ENCODE assay signal across 32 mouse cellular contexts in genomic region chr2:6157208-6157607, GRCm38 (mm10). TPM values are rescaled to one million over a fixed set of nuclear protein-coding genes. Genes with fewer than 3 reads are reported as not detected.
"Had no signal": no experiment of that assay in that cellular context is flagged by ENCODE, and none has a peak within 500 bp of the region (broad histone marks: within the 10 kb centered on the region; RNA-seq: fewer than 3 reads in every experiment).

No protein-coding gene starts in this region.

- ATAC-seq: liver, embryonic 12.5 days; liver, postnatal 0 days; lung, postnatal 0 days; midbrain, embryonic 13.5 days; midbrain, embryonic 15.5 days; midbrain, embryonic 16.5 days had no signal

- H3K27me3 ChIP-seq: limb, embryonic 12.5 days; limb, embryonic 13.5 days; limb, embryonic 15.5 days; liver, embryonic 12.5 days; liver, embryonic 13.5 days; liver, embryonic 15.5 days; lung, embryonic 15.5 days; megakaryocyte, embryonic 14.5 days; midbrain, embryonic 12.5 days; midbrain, embryonic 13.5 days; midbrain, embryonic 15.5 days; neural tube, embryonic 12.5 days had no signal

- H3K27ac ChIP-seq: limb, embryonic 10.5 days; limb, embryonic 12.5 days; limb, embryonic 13.5 days; limb, embryonic 15.5 days; liver, embryonic 12.5 days; liver, embryonic 13.5 days; liver, embryonic 14.5 days; liver, embryonic 15.5 days; lung, embryonic 15.5 days; macrophage; midbrain, embryonic 10.5 days; midbrain, embryonic 12.5 days; midbrain, embryonic 13.5 days; midbrain, embryonic 15.5 days; neural tube, embryonic 12.5 days had no signal

- H3K4me1 ChIP-seq: liver, embryonic 15.5 days; midbrain, embryonic 12.5 days; midbrain, embryonic 13.5 days; midbrain, embryonic 15.5 days had no signal

- H3K9me3 ChIP-seq: limb, embryonic 10.5 days; limb, embryonic 12.5 days; limb, embryonic 13.5 days; limb, embryonic 15.5 days; liver, embryonic 12.5 days; liver, embryonic 13.5 days; liver, embryonic 15.5 days; lung, embryonic 15.5 days; megakaryocyte, embryonic 14.5 days; midbrain, embryonic 10.5 days; midbrain, embryonic 12.5 days; midbrain, embryonic 13.5 days; midbrain, embryonic 15.5 days; neural tube, embryonic 12.5 days had no signal

- DNase-seq: left cerebral cortex, postnatal 4 days; liver; liver, embryonic 13.5 days; liver, postnatal 0 days; lung, adult 18-20 months; lung, adult 2 months; lung, embryonic 14.5 days; lung, postnatal 10 days; lung, postnatal 14 days; lung, postnatal 36 days; lung, postnatal 4 days; midbrain, embryonic 14.5 days had no signal

- H3K9ac ChIP-seq: limb, embryonic 12.5 days; limb, embryonic 13.5 days; limb, embryonic 15.5 days; liver, embryonic 12.5 days; liver, embryonic 13.5 days; liver, embryonic 14.5 days; liver, embryonic 15.5 days; liver, postnatal 0 days; lung, embryonic 14.5 days; lung, embryonic 15.5 days; midbrain, embryonic 12.5 days; midbrain, embryonic 13.5 days; midbrain, embryonic 15.5 days; neural tube, embryonic 12.5 days had no signal

- H3K4me2 ChIP-seq: limb, embryonic 12.5 days; limb, embryonic 13.5 days; limb, embryonic 15.5 days; liver, embryonic 11.5 days; liver, embryonic 12.5 days; liver, embryonic 13.5 days; liver, embryonic 15.5 days; lung, embryonic 14.5 days; lung, embryonic 15.5 days; midbrain, embryonic 11.5 days; midbrain, embryonic 12.5 days; midbrain, embryonic 13.5 days; midbrain, embryonic 15.5 days; neural tube, embryonic 12.5 days had no signal

- H3K36me3 ChIP-seq: limb, embryonic 10.5 days; limb, embryonic 12.5 days; limb, embryonic 13.5 days; limb, embryonic 15.5 days; liver, embryonic 12.5 days; liver, embryonic 13.5 days; liver, embryonic 15.5 days; lung, embryonic 15.5 days; midbrain, embryonic 10.5 days; midbrain, embryonic 12.5 days; midbrain, embryonic 13.5 days; midbrain, embryonic 15.5 days; neural tube, embryonic 12.5 days had no signal

- H3K4me3 ChIP-seq: limb, embryonic 10.5 days; limb, embryonic 12.5 days; limb, embryonic 13.5 days; limb, embryonic 15.5 days; liver, embryonic 12.5 days; liver, embryonic 13.5 days; liver, embryonic 15.5 days; lung, embryonic 15.5 days; megakaryocyte, embryonic 14.5 days; midbrain, embryonic 10.5 days; midbrain, embryonic 12.5 days; midbrain, embryonic 13.5 days; midbrain, embryonic 15.5 days; myocyte; neural tube, embryonic 12.5 days had no signal

RNA-seq across cellular contexts. Expression of gene Proser2, which starts 27.2 kb away (rescaled TPM):
- polyA plus RNA-seq: macrophage had no signal
